Mouse (Mus musculus) colon, adult 2 months (tissue): Measurements from ENCODE around the gene Olfr1495. TPM values are rescaled to one million over a fixed set of nuclear protein-coding genes. Genes with fewer than 3 reads are reported as not detected.

Experiments
- polyA plus RNA-seq: library from polyadenylated mRNA; depleted of rRNA; stranded (reverse); fragments of >200 nt; gene quantifications from 2 replicates; pipeline ENCODE4 v1.2.3, GENCODE M21; 2012; rRNA removed

The Olfr1495 gene
- polyA plus RNA-seq: not detected in 2 replicates

DNA sequence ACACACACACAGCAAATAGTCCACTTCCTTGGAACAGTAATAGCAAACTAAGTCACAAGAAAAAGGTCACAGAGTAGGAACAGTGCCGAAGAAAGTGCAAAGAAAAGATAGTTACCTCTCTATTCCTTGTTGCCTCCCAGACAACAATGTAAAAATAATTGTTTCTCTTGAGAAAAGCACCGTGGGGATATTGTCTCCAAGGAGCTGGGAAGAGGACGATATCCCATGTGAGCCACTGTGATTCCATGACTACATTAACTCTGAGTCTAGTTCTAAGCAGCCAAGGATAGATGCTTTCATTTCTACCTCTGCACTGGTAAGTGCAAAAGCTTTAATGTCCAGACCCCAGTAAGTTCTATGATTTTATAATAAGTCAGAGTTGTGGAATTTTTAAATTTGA lies at the start of gene Olfr1495:
Olfr1495 (plus strand) TSS at position 301 of the 400 bp plus-strand sequence.

GRCm38 (mm10) chr19:13722978-13723377 lies 41.4 kb upstream of the Olfr1495 start, which contains the start of gene Olfr1493-ps1:
Gene Olfr1493-ps1 (plus strand): TSS chr19:13723278.

GRCm38 (mm10) chr19:13739428-13739827 lies 25.0 kb upstream of the Olfr1495 start, which contains the start of gene Olfr1494:
Gene Olfr1494 (plus strand): TSS chr19:13739728.

GRCm38 (mm10) chr19:13777578-13777977 lies 13.2 kb downstream of the Olfr1495 start, which contains the start of gene Olfr1496:
Gene Olfr1496 (plus strand): TSS chr19:13777878.

DNA sequence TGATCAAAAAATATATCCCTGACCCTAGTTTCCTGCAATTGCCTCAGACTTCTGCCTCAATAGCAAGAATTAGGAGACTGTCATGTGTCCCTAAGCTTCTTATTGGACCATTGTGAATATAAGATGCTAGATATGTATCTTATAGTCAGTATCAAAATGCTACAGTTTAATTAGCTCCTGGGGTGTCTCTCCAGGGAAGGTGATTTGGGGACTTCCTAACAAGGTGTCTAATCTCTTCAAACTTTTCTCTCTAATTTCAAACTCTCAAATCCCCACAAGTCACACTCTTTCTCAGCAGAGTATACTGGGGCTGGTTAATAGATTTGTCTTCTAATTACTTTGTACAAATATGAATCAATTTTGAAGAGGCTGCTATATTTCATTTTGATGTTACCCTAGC lies 33.7 kb downstream of the Olfr1495 start, which contains the start of gene Olfr1497:
Olfr1497 (minus strand) TSS at position 101 of the 400 bp plus-strand sequence.

DNA sequence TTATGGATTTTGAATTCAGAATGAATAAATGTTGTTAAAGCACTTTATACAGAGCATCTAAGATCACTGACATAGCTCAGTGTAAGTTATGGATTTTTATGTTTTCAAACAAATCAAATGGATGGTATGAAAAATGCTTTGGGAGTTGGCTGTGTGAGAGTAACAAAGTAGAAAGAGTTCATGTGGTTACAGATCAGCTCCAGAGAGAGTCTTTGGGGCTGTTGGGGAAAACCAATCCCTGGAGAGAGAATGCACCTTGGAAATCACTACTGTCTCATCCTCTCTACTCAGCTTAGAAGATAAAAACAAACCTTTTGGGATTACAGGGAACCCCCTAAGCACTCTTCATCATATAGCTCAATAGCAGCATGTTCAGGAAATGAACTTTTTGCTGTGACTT lies 54.9 kb downstream of the Olfr1495 start, which contains the start of gene Olfr1499:
Olfr1499 (minus strand) TSS at position 101 of the 400 bp plus-strand sequence.

Other genes starting within 250 kb of the Olfr1495 start
- not detected in 2 replicates for gene Olfr1480, start 236.7 kb upstream of the Olfr1495 start, polyA plus RNA-seq
- gene Olfr1484, start 181.1 kb upstream of the Olfr1495 start, polyA plus RNA-seq: not detected in 2 replicates
- gene Olfr1487, start 147.2 kb upstream of the Olfr1495 start, polyA plus RNA-seq: not detected in 2 replicates
- not detected in 2 replicates for gene Olfr1489, start 133.0 kb upstream of the Olfr1495 start, polyA plus RNA-seq
- not detected in 2 replicates for gene Olfr1490, start 113.5 kb upstream of the Olfr1495 start, polyA plus RNA-seq
- not detected in 2 replicates for gene Olfr1491, start 67.3 kb upstream of the Olfr1495 start, polyA plus RNA-seq
- not detected in 2 replicates for gene Olfr1493-ps1, start 41.3 kb upstream of the Olfr1495 start, polyA plus RNA-seq
- not detected in 2 replicates for gene Olfr1494, start 24.9 kb upstream of the Olfr1495 start, polyA plus RNA-seq
- not detected in 2 replicates for gene Olfr1496, start 13.3 kb downstream of the Olfr1495 start, polyA plus RNA-seq
- gene Olfr1497, start 33.6 kb downstream of the Olfr1495 start, polyA plus RNA-seq: not detected in 2 replicates
- not detected in 2 replicates for gene Olfr1499, start 54.8 kb downstream of the Olfr1495 start, polyA plus RNA-seq
- gene Olfr1500, start 65.9 kb downstream of the Olfr1495 start, polyA plus RNA-seq: not detected in 2 replicates
- gene Olfr1501, start 86.1 kb downstream of the Olfr1495 start, polyA plus RNA-seq: not detected in 2 replicates
- gene Olfr1502, start 97.2 kb downstream of the Olfr1495 start, polyA plus RNA-seq: not detected in 2 replicates
- gene Olfr1504, start 133.3 kb downstream of the Olfr1495 start, polyA plus RNA-seq: not detected in 2 replicates
- gene Olfr1505, start 148.9 kb downstream of the Olfr1495 start, polyA plus RNA-seq: not detected in 2 replicates